Mouse (Mus musculus) kidney, postnatal 0 days (tissue): ENCODE measurements around the gene Nt5c3. TPM values are rescaled to one million over a fixed set of nuclear protein-coding genes. Genes with fewer than 3 reads are reported as not detected.
A peak's percentile ranks its signal among the peaks of the same experiment; 100 is the strongest.

ENCODE experiments used
- ATAC-seq: fragments of 200-750 bp; cut with Nextera tagmentation; replicated peaks from 2 replicates; pipeline ENCODE4 v1.8.0; 2017; ENCODE audit warnings: low read depth, moderate number of reproducible peaks, moderate TSS enrichment, moderate library complexity; ENCODE audit not compliant: low FRiP score
- DNase-seq: peaks from one replicate; pipeline ENCODE4 v3.0.0-alpha.2; 2016; ENCODE audit warnings: low spot score
- H3K27ac ChIP-seq: fragments of 300-500 bp; sonication (generic); 2 replicates; pipeline ENCODE4 v1.5.1; 2014; ENCODE audit warnings: mild to moderate bottlenecking
- H3K27me3 ChIP-seq: fragments of 300-500 bp; sonication (generic); 2 replicates; pipeline ENCODE4 v1.6.1; 2014; ENCODE audit warnings: low read length, mixed read lengths; ENCODE audit not compliant: insufficient read depth
- H3K36me3 ChIP-seq: fragments of 300-500 bp; sonication (generic); 2 replicates; pipeline ENCODE4 v1.6.1; 2014; ENCODE audit warnings: low read length, mixed read lengths; ENCODE audit not compliant: insufficient read depth
- H3K4me1 ChIP-seq: fragments of 300-500 bp; sonication (generic); replicated peaks from 2 replicates; pipeline ENCODE4 v1.6.1; 2014; ENCODE audit warnings: antibody characterized with exemption, low read length, mixed read lengths; ENCODE audit not compliant: insufficient read depth
- H3K4me2 ChIP-seq: fragments of 300-500 bp; sonication (generic); 2 replicates; pipeline ENCODE4 v1.6.1; 2014; ENCODE audit warnings: mild to moderate bottlenecking, low read length, moderate library complexity, mixed read lengths
- H3K4me3 ChIP-seq: fragments of 300-500 bp; sonication (generic); replicated peaks from 2 replicates; pipeline ENCODE4 v1.5.1; 2014; ENCODE audit warnings: low read depth, low read length
- H3K9ac ChIP-seq: fragments of 300-500 bp; sonication (generic); 2 replicates; pipeline ENCODE4 v1.6.1; 2014; ENCODE audit warnings: low read depth, low read length
- H3K9me3 ChIP-seq: fragments of 300-500 bp; sonication (generic); replicated peaks from 2 replicates; pipeline ENCODE4 v1.6.1; 2016; ENCODE audit warnings: low read length, inconsistent platforms, mixed read lengths
- CTCF ChIP-seq: IDR thresholded peaks from 2 replicates; pipeline ENCODE4 v1.5.1; 2016; ENCODE audit warnings: antibody characterized with exemption, low read depth, mild to moderate bottlenecking, moderate library complexity
- WGBS: fragments of 180-500 bp; shearing (Covaris S2); extraction: QIAGEN DNeasy Blood & Tissue Kit; methylation state at CpG from one replicate; pipeline ENCODE4 v1.1.7; 2014; 5-methylcytosine and 5-hydroxymethylcytosine counted together
- polyA plus RNA-seq: library from polyadenylated mRNA; unstranded; fragments of >200 nt; fragmentation: Nextera tagmentation; extraction: Ambion mirVana; gene quantifications from 2 replicates; pipeline ENCODE4 v1.2.1, GENCODE M21; 2015

Nt5c3 gene
- polyA plus RNA-seq, 1 experiment from 2014 or later = 82.4 TPM

- Histone ChIP-seq H3K9ac (peak overlapping the region; percentile 83; the same call in 1 of the 2 replicates), H3K4me1 (no peaks in the 10 kb centered on the region), H3K4me2 (peak overlapping the region; percentile 87), H3K36me3 (no peaks in the 10 kb centered on the region), H3K27ac (no peak overlapping the region), H3K27me3 (no peaks in the 10 kb centered on the region), H3K4me3 (peak overlapping the region; percentile 66), H3K9me3 (no peaks in the 10 kb centered on the region)
- no peak for TF ChIP-seq CTCF
- DNase-seq (no peak), ATAC-seq (no peak)
Measured at GRCm38 (mm10) chr6:56832830-56833229, 90.9 kb downstream of the Nt5c3 start.

DNA sequence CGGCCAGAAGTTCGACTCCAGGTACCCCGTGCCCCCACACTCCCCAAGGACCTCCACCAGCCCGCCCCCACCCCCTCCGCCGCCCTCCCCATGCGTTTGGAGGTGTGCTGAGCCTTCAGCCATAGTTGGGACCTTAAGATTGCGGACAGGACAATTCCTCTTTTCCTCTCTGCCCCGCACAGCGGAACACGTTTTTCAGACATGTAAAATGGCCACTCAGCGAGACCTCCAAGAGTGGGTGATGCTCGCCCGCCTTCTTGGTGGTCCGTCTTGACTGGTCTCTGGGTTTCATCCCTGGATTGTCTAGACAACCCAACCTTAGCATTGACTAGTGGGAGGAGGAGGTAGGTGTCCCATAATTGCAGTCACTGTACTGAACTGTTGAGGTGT is 91.3 kb downstream of the Nt5c3 start:
- H3K36me3 ChIP-seq = no peaks in the 10 kb centered on the region
- H3K9me3 ChIP-seq = no peaks in the 10 kb centered on the region
- DNase-seq = peak; percentile 40
- TF ChIP-seq CTCF = no peak
- 0 out of 2 replicates have a peak, but pooled peaks have one; percentile 1 for ATAC-seq
- peak overlapping the region; percentile 66 for H3K4me3 ChIP-seq
- no peaks in the 10 kb centered on the region for H3K27me3 ChIP-seq
- 2% methylated on average over 15 of the region's 15 CpGs for WGBS
- H3K4me2 ChIP-seq = peak overlapping the region; percentile 87
- peak overlapping the region; percentile 83 for H3K9ac ChIP-seq
- H3K4me1 ChIP-seq = no peaks in the 10 kb centered on the region
- H3K27ac ChIP-seq = peak overlapping the region; percentile 88

Other genes with a start within 250 kb of the Nt5c3 start
- gene Lsm5, start 219.2 kb downstream of the Nt5c3 start, polyA plus RNA-seq = 147 and 170 TPM in 2 replicates
- 9.1 and 10.0 TPM in 2 replicates for gene Avl9, start 209.0 kb downstream of the Nt5c3 start, polyA plus RNA-seq
- 16.0 TPM in 2 replicates for gene Kbtbd2, start 126.1 kb downstream of the Nt5c3 start, polyA plus RNA-seq
- 104 and 113 TPM in 2 replicates for gene Fkbp9, start 91.9 kb downstream of the Nt5c3 start, polyA plus RNA-seq
- gene Vmn1r4, start 83 bp upstream of the Nt5c3 start, polyA plus RNA-seq = 0.28 and 0.62 TPM in 2 replicates
- not detected in 2 replicates for gene Vmn1r5, start 46.3 kb upstream of the Nt5c3 start, polyA plus RNA-seq
- not detected in 2 replicates for gene Vmn1r6, start 73.3 kb upstream of the Nt5c3 start, polyA plus RNA-seq
- not detected in 2 replicates for gene Vmn1r7, start 101.4 kb upstream of the Nt5c3 start, polyA plus RNA-seq
- not detected in 2 replicates for gene Vmn1r8, start 108.4 kb upstream of the Nt5c3 start, polyA plus RNA-seq
- gene Vmn1r9, start 142.9 kb upstream of the Nt5c3 start, polyA plus RNA-seq = not detected in 2 replicates
- not detected in 2 replicates for gene Vmn1r10, start 185.5 kb upstream of the Nt5c3 start, polyA plus RNA-seq
- not detected in 2 replicates for gene Vmn1r11, start 209.5 kb upstream of the Nt5c3 start, polyA plus RNA-seq
- not detected in 2 replicates for gene Vmn1r12, start 233.0 kb upstream of the Nt5c3 start, polyA plus RNA-seq